Mouse (Mus musculus) erythroblast, embryonic 14.5 days (primary cell): ENCODE data around the gene Pts.

Experiments used
- GATA1 ChIP-seq: IDR thresholded peaks from 2 replicates; pipeline ENCODE4 v1.6.1; 2012; ENCODE audit warnings: low read length, inconsistent platforms, mixed read lengths
- TAL1 ChIP-seq: IDR thresholded peaks from 3 replicates; pipeline ENCODE4 v1.6.1; 2012; ENCODE audit warnings: low read length, inconsistent platforms, mixed read lengths

DNA sequence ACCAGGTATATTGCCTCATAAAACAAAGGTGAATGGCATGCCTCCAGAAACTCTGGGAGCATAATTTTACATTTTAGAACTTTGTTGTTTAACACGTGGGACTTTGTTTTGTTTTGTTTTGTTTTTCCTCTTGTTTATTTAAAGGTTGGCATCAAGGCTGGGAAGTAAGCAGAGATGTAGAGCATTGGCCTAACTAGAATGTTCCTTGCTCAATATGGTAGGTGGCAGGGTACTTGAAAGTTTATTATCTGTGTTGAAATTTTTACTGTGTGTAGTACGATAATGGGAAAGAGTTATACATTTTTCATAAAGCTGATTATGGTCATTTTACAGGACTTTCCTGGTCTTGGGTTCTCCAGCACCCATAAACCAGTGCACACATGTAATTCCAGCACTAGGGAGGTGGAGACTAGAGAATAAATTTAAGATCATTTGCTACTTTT is 33.4 kb upstream of the Pts start:
- no peak for TF ChIP-seq TAL1
- TF ChIP-seq GATA1, result no peak
